Mouse (Mus musculus): ENCODE data around the gene Gm20422.

The Gm20422 gene

GRCm38 (mm10) chr8:69774503-69775148, at the start of gene Gm20422:
Gene Gm20422, minus strand, starts transcription at chr8:69774886.
- in situ Hi-C loops (cut with MboI; ENCODE audit: low sequenced_read_pairs) = no loop called here

GRCm38 (mm10) chr8:69822386-69823191, 47.9 kb upstream of the Gm20422 start, which contains the start of gene Lpar2:
Gene Lpar2, plus strand, starts transcription at chr8:69822429.
- in situ Hi-C loops (cut with MboI; ENCODE audit: low sequenced_read_pairs) = no loop called here

- in situ Hi-C loops (cut with MboI; ENCODE audit: low sequenced_read_pairs) = no loop called here
These were observed 47.3 kb upstream of the Gm20422 start for GRCm38 (mm10) chr8:69821971-69822385.

GRCm38 (mm10) chr8:69820466-69820865, 45.8 kb upstream of the Gm20422 start:
- in situ Hi-C loops (cut with MboI; ENCODE audit: low sequenced_read_pairs) = no loop called here

- in situ Hi-C loops (cut with MboI; ENCODE audit: low sequenced_read_pairs) = no loop called here
These were observed 40.7 kb upstream of the Gm20422 start for GRCm38 (mm10) chr8:69815396-69815795.

GRCm38 (mm10) chr8:69814881-69815280, 40.2 kb upstream of the Gm20422 start:
- in situ Hi-C loops (cut with MboI; ENCODE audit: low sequenced_read_pairs) = no loop called here

- in situ Hi-C loops (cut with MboI; ENCODE audit: low sequenced_read_pairs) = no loop called here
These were observed 35.1 kb upstream of the Gm20422 start for GRCm38 (mm10) chr8:69809820-69810219.

GRCm38 (mm10) chr8:69808864-69809403, 34.2 kb upstream of the Gm20422 start:
- in situ Hi-C loops (cut with MboI; ENCODE audit: low sequenced_read_pairs) = no loop called here

GRCm38 (mm10) chr8:69808094-69808863, 33.6 kb upstream of the Gm20422 start, which contains the start of gene Gmip:
Gene Gmip, plus strand, starts transcription at chr8:69808679.
- in situ Hi-C loops (cut with MboI; ENCODE audit: low sequenced_read_pairs) = no loop called here

- in situ Hi-C loops (cut with MboI; ENCODE audit: low sequenced_read_pairs) = no loop called here
These were observed 32.5 kb upstream of the Gm20422 start for GRCm38 (mm10) chr8:69807236-69807635.

GRCm38 (mm10) chr8:69805491-69805890, 30.8 kb upstream of the Gm20422 start:
- in situ Hi-C loops (cut with MboI; ENCODE audit: low sequenced_read_pairs) = no loop called here

- in situ Hi-C loops (cut with MboI; ENCODE audit: low sequenced_read_pairs) = no loop called here
These were observed 30.4 kb upstream of the Gm20422 start for GRCm38 (mm10) chr8:69805086-69805485.

GRCm38 (mm10) chr8:69804537-69804936, 29.9 kb upstream of the Gm20422 start:
- in situ Hi-C loops (cut with MboI; ENCODE audit: low sequenced_read_pairs) = no loop called here

- in situ Hi-C loops (cut with MboI; ENCODE audit: low sequenced_read_pairs) = no loop called here
These were observed 28.7 kb upstream of the Gm20422 start for GRCm38 (mm10) chr8:69803366-69803765.

- in situ Hi-C loops (cut with MboI; ENCODE audit: low sequenced_read_pairs) = no loop called here
These were observed 27.5 kb upstream of the Gm20422 start for GRCm38 (mm10) chr8:69802216-69802615.

GRCm38 (mm10) chr8:69801796-69802195, 27.1 kb upstream of the Gm20422 start:
- in situ Hi-C loops (cut with MboI; ENCODE audit: low sequenced_read_pairs) = no loop called here

GRCm38 (mm10) chr8:69799946-69800345, 25.3 kb upstream of the Gm20422 start:
- in situ Hi-C loops (cut with MboI; ENCODE audit: low sequenced_read_pairs) = no loop called here

- in situ Hi-C loops (cut with MboI; ENCODE audit: low sequenced_read_pairs) = no loop called here
These were observed 24.6 kb upstream of the Gm20422 start for GRCm38 (mm10) chr8:69799261-69799660.

GRCm38 (mm10) chr8:69797661-69798060, 23.0 kb upstream of the Gm20422 start:
- in situ Hi-C loops (cut with MboI; ENCODE audit: low sequenced_read_pairs) = no loop called here

- in situ Hi-C loops (cut with MboI; ENCODE audit: low sequenced_read_pairs) = no loop called here
These were observed 22.1 kb upstream of the Gm20422 start for GRCm38 (mm10) chr8:69796721-69797345.

- in situ Hi-C loops (cut with MboI; ENCODE audit: low sequenced_read_pairs) = no loop called here
These were observed 20.2 kb upstream of the Gm20422 start for GRCm38 (mm10) chr8:69794901-69795300.

Measured in CH12F3 (cell line).